Mouse (Mus musculus) intestine, postnatal 0 days (tissue): ENCODE measurements around the gene Clec16a. TPM values are rescaled to one million over a fixed set of nuclear protein-coding genes. Genes with fewer than 3 reads are reported as not detected.
A peak's percentile ranks its signal among the peaks of the same experiment; 100 is the strongest.

Experiments used
- ATAC-seq: fragments of 200-750 bp; cut with Nextera tagmentation; 2 replicates; pipeline ENCODE4 v1.8.0; 2017; ENCODE audit warnings: mild to moderate bottlenecking, moderate TSS enrichment, moderate library complexity
- H3K27ac ChIP-seq: fragments of 300-500 bp; sonication (generic); 2 replicates; pipeline ENCODE4 v1.5.1; 2014; ENCODE audit warnings: mild to moderate bottlenecking, low read depth, low read length, moderate library complexity
- H3K27me3 ChIP-seq: fragments of 300-500 bp; sonication (generic); replicated peaks from 2 replicates; pipeline ENCODE4 v1.6.1; 2014; ENCODE audit warnings: low read length, mixed read lengths; ENCODE audit not compliant: control insufficient read depth, insufficient read depth
- H3K36me3 ChIP-seq: fragments of 300-500 bp; sonication (generic); 2 replicates; pipeline ENCODE4 v1.6.1; 2014; ENCODE audit warnings: mild to moderate bottlenecking, moderate library complexity; ENCODE audit not compliant: control insufficient read depth, insufficient read depth
- H3K4me1 ChIP-seq: fragments of 300-500 bp; sonication (generic); replicated peaks from 2 replicates; pipeline ENCODE4 v1.6.1; 2014; ENCODE audit warnings: antibody characterized with exemption, low read length, mixed read lengths; ENCODE audit not compliant: control insufficient read depth, insufficient read depth
- H3K4me2 ChIP-seq: fragments of 300-500 bp; sonication (generic); replicated peaks from 2 replicates; pipeline ENCODE4 v1.6.1; 2014; ENCODE audit warnings: low read depth, mild to moderate bottlenecking, moderate library complexity
- H3K4me3 ChIP-seq: fragments of 300-500 bp; sonication (generic); 2 replicates; pipeline ENCODE4 v1.5.1; 2014; ENCODE audit warnings: low read depth, low read length
- H3K9ac ChIP-seq: fragments of 300-500 bp; sonication (generic); 2 replicates; pipeline ENCODE4 v1.6.1; 2014; ENCODE audit warnings: mild to moderate bottlenecking, low read depth, low read length
- H3K9me3 ChIP-seq: fragments of 300-500 bp; sonication (generic); 2 replicates; pipeline ENCODE4 v1.6.1; 2016; ENCODE audit warnings: mixed run types; ENCODE audit not compliant: control insufficient read depth
- CTCF ChIP-seq: sonication (generic); IDR thresholded peaks from 2 replicates; pipeline ENCODE4 v1.5.1; 2016; ENCODE audit warnings: low read depth, mild to moderate bottlenecking, control low read depth, antibody characterized with exemption, moderate library complexity
- WGBS: fragments of 180-500 bp; shearing (Covaris S2); extraction: QIAGEN DNeasy Blood & Tissue Kit; methylation state at CpG from one replicate; pipeline ENCODE4 v1.1.7; 2014; 5-methylcytosine and 5-hydroxymethylcytosine counted together
- polyA plus RNA-seq: library from polyadenylated mRNA; unstranded; fragments of >200 nt; fragmentation: Nextera tagmentation; extraction: Ambion mirVana; gene quantifications from 2 replicates; pipeline ENCODE4 v1.2.1, GENCODE M21; 2015

Clec16a gene
- polyA plus RNA-seq, 1 experiment from 2014 or later: 30.4 TPM

DNA sequence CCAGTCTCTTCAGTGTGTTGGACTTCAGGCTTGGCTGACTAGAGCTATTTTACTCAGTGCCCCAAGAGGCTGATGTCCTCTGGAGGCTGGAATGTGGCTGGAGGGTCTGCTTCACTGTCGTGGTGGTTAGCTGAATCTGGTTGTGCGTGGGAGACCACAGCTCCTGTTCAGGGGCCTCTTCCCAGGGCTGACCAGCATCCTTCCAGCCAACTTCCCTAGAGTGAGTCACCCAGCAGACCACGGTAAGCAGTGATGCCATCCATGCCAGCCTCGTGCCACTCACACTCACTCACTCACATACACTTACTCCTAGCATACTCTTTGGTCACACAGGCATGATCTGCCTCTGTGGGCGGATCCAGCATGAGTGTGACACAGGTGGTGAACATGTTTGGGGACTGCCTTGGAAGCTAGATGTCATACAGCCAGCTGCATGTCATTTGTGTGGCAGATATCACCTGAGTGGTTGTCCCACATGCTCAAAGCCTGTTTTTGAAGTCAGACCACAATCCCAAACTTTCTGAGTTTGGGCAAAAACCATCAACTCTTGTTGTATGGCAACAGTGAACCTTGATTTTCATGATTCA, 24.8 kb downstream of the Clec16a start:
- H3K4me1 ChIP-seq: no peaks in the 10 kb centered on the region
- no peak for ATAC-seq
- no peaks in the 10 kb centered on the region for H3K9me3 ChIP-seq
- H3K4me2 ChIP-seq: no peak overlapping the region
- WGBS: 91% methylated on average over 5 of the region's 5 CpGs
- no peak overlapping the region for H3K27ac ChIP-seq
- TF ChIP-seq CTCF: no peak
- H3K27me3 ChIP-seq: no peaks in the 10 kb centered on the region
- H3K9ac ChIP-seq: no peak overlapping the region
- peaks cover 29% of the 10 kb centered on the region for H3K36me3 ChIP-seq
- no peak overlapping the region for H3K4me3 ChIP-seq

DNA sequence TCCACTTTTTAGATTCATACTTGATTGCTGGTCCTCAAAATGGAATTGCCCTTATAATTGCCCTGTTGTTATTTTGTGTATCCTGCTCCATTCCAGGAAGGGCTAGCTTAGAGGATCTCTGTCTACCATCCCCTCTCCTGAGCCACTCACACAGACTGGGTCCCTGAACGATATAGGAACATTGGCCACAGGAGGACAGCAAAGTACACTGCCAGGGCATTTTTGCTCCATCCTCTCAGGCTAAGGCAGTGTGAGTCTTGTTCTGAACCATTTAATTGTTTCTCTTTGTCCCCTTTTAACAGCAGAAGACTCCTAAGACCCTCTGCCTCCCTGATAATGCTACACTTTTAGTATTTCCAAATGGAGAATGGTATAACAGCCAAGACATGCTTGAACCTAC, 25.6 kb downstream of the Clec16a start:
- Histone ChIP-seq H3K27me3 (no peaks in the 10 kb centered on the region), H3K4me1 (no peaks in the 10 kb centered on the region), H3K9me3 (no peaks in the 10 kb centered on the region), H3K27ac (no peak overlapping the region), H3K4me2 (no peak overlapping the region), H3K4me3 (no peak overlapping the region), H3K36me3 (peaks cover 29% of the 10 kb centered on the region), H3K9ac (no peak overlapping the region)
- TF ChIP-seq CTCF: peak; percentile 34; the same call in 1 of the 2 replicates
- ATAC-seq: no peak
- 65% methylated on average over 1 of the region's 1 CpGs for WGBS

DNA sequence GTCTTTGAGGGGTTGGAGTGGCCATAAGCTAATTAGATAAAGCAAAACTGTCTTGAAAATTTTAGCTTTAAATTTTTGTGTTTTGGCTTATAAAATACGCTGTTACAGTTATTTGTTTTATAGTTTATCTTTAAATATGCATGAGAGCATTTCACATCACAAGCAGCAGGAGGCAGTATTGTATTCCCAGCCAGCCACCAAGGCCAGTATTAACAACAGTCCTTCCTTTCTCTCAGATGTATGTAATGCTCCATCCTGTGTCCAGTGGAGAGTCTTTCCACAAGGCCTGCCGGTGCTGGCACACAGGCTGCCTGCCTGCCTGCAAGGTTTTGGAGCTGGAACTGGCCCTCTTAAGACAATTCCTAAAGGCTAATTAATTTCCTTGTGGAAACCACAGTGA, 26.7 kb downstream of the Clec16a start:
- H3K9me3 ChIP-seq: no peaks in the 10 kb centered on the region
- H3K4me2 ChIP-seq: no peak overlapping the region
- TF ChIP-seq CTCF: peak; percentile 88
- H3K9ac ChIP-seq: no peak overlapping the region
- H3K36me3 ChIP-seq: peaks cover 35% of the 10 kb centered on the region
- ATAC-seq: no peak
- no peak overlapping the region for H3K27ac ChIP-seq
- H3K4me1 ChIP-seq: no peaks in the 10 kb centered on the region
- WGBS: 48% methylated on average over 2 of the region's 2 CpGs
- no peaks in the 10 kb centered on the region for H3K27me3 ChIP-seq
- no peak overlapping the region for H3K4me3 ChIP-seq

DNA sequence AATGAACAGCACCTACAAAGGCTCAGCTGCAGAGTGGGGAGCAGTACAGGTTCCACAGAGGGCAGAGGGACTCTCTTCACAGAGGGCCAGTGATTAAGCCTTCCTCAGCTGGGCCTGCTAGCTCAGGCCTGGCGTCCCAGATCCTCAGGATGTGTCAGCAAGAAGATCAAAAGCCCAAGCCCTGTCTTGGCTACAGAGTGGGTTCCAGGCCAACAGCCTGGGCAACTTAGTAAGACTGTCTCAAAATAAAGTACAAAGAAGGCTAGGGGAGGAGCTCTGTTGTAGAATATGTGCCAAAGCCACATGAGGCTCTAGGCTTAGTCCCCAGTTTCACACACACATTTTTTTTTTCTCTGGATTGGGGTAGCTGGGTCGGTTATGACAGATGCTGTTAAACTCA, 29.8 kb downstream of the Clec16a start:
- no peak for ATAC-seq
- no peak overlapping the region for H3K4me3 ChIP-seq
- WGBS: 75% methylated on average over 2 of the region's 2 CpGs
- H3K27me3 ChIP-seq: no peaks in the 10 kb centered on the region
- TF ChIP-seq CTCF: no peak
- H3K9ac ChIP-seq: no peak overlapping the region
- peaks cover 38% of the 10 kb centered on the region for H3K36me3 ChIP-seq
- no peak overlapping the region for H3K4me2 ChIP-seq
- no peaks in the 10 kb centered on the region for H3K4me1 ChIP-seq
- no peaks in the 10 kb centered on the region for H3K9me3 ChIP-seq
- no peak overlapping the region for H3K27ac ChIP-seq

DNA sequence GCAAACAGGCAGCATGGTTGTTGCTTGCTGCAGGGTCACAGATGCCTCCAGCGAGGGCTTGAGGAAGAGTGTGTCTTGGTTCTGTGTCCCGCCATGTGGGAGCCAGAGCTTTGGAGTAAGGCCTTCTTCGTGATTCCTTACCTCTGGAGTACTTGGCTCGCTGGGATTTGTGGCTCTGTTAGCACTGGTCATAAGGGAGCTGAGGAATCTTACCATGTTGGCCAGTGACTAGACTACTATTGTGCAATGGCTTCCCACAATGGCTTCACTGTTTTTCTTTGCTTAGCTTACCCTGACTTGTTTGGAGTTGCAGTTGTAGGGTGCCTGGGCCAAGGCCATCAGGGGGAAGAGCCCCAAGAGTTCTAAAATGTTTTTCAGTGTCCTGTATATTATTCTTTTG, 30.8 kb downstream of the Clec16a start:
- Histone ChIP-seq H3K9ac (no peak overlapping the region), H3K27ac (no peak overlapping the region), H3K4me2 (no peak overlapping the region), H3K27me3 (no peaks in the 10 kb centered on the region), H3K4me1 (no peaks in the 10 kb centered on the region), H3K36me3 (peaks cover 44% of the 10 kb centered on the region), H3K9me3 (no peaks in the 10 kb centered on the region), H3K4me3 (no peak overlapping the region)
- no peak for TF ChIP-seq CTCF
- ATAC-seq: no peak
- WGBS: 90% methylated on average over 4 of the region's 4 CpGs

DNA sequence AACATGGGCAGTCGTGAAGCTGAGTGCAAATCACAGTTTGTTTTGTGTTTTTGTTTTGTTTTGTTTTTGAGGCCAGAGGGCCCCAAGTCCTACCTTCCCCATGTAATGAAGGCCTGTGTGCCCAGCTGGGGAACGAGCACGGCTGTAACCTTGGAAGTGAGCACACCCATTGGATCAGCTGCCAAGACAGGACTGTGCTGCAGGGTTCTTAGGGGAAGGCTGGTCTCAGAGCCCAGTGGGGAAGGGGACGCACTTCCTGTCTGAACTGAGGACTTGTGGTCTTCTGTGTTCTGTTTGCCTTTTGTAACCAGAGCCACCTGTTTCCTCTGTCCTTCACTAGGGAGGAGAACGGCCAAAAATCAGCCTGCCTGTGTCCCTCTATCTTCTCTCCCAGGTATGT, 32.4 kb downstream of the Clec16a start:
- no peaks in the 10 kb centered on the region for H3K4me1 ChIP-seq
- no peaks in the 10 kb centered on the region for H3K27me3 ChIP-seq
- no peak overlapping the region for H3K27ac ChIP-seq
- peaks cover 39% of the 10 kb centered on the region for H3K36me3 ChIP-seq
- H3K4me2 ChIP-seq: no peak overlapping the region
- H3K9ac ChIP-seq: no peak overlapping the region
- H3K9me3 ChIP-seq: no peaks in the 10 kb centered on the region
- 69% methylated on average over 5 of the region's 5 CpGs for WGBS
- TF ChIP-seq CTCF: no peak
- no peak for ATAC-seq
- no peak overlapping the region for H3K4me3 ChIP-seq

DNA sequence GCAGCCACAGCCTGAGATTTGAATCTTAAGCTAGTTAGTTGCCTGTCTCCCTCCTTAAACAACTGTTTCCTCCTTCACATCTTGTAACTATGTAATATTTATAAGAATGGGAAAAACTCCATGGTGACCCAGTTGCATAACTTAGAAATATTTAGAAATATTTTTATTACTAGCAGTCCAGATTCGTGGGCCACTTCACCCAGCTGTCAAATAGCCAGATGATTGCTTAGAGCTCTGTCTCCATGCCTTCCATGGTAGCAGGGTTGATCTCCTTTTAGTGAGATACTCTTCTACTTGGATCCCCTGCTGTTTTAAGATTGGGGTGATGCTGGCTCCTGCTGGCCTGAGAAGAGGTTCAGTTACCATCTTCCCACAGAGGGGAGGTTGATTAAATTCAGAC, 33.2 kb downstream of the Clec16a start:
- 66% methylated on average over 1 of the region's 1 CpGs for WGBS
- no peak for ATAC-seq
- Histone ChIP-seq H3K4me3 (no peak overlapping the region), H3K36me3 (peaks cover 40% of the 10 kb centered on the region), H3K27me3 (no peaks in the 10 kb centered on the region), H3K4me1 (no peaks in the 10 kb centered on the region), H3K27ac (no peak overlapping the region), H3K9ac (no peak overlapping the region), H3K9me3 (no peaks in the 10 kb centered on the region), H3K4me2 (no peak overlapping the region)
- TF ChIP-seq CTCF: no peak
